Mouse (Mus musculus): ENCODE measurements around the gene Kcnj16. TPM values are rescaled to one million over a fixed set of nuclear protein-coding genes. Genes with fewer than 3 reads are reported as not detected.
A peak's percentile ranks its signal among the peaks of the same experiment; 100 is the strongest.

The Kcnj16 gene
- polyA plus RNA-seq, 1 experiment from 2014 or later: 1.8 TPM

GRCm38 (mm10) chr11:110985508-110985907 lies 17.7 kb downstream of the Kcnj16 start:
- Histone ChIP-seq H3K4me2 (ENCODE audit: low read length) (no peak overlapping the region), H3K27ac (ENCODE audit: low read length) (no peak overlapping the region), H3K4me3 (ENCODE audit: low read depth, low read length) (no peak overlapping the region), H3K9me3 (replicated peaks; ENCODE audit: control insufficient read depth, low read length, poor library complexity, severe bottlenecking) (no peaks in the 10 kb centered on the region), H3K27me3 (ENCODE audit: control insufficient read depth, insufficient read depth, low read depth, low read length) (no peaks in the 10 kb centered on the region), H3K9ac (ENCODE audit: low read depth, low read length) (no peak overlapping the region), H3K4me1 (ENCODE audit: control insufficient read depth, insufficient read depth, low read length) (no peaks in the 10 kb centered on the region), H3K36me3 (ENCODE audit: control insufficient read depth, insufficient read depth, low read length) (no peaks in the 10 kb centered on the region)
- no peak for ATAC-seq
- WGBS: 92% methylated on average over 1 of the region's 1 CpGs

DNA sequence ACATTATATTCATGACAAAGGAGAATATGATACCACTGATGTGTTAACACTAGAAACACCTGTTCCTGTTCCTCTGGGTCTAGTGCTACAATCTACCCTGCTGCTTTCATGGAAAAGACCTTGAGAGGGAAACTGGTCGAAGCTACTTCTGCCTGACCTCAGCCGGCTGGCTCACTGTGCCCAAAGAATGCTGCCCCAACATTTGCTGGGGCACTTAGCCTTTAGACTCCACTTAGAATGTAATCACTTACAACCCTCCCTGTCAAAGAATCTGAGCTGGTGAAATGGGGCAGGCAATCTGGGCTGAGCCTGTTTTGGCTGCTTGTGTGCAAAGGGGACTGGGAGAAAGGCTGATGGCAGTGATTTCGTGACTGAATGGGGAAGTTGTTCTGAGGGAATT lies 18.1 kb downstream of the Kcnj16 start:
- no peak for ATAC-seq
- Histone ChIP-seq H3K4me3 (ENCODE audit: low read depth, low read length) (no peak overlapping the region), H3K36me3 (ENCODE audit: control insufficient read depth, insufficient read depth, low read length) (no peaks in the 10 kb centered on the region), H3K27ac (ENCODE audit: low read length) (no peak overlapping the region), H3K9ac (ENCODE audit: low read depth, low read length) (no peak overlapping the region), H3K9me3 (replicated peaks; ENCODE audit: control insufficient read depth, low read length, poor library complexity, severe bottlenecking) (no peaks in the 10 kb centered on the region), H3K4me2 (ENCODE audit: low read length) (no peak overlapping the region), H3K4me1 (ENCODE audit: control insufficient read depth, insufficient read depth, low read length) (no peaks in the 10 kb centered on the region), H3K27me3 (ENCODE audit: control insufficient read depth, insufficient read depth, low read depth, low read length) (no peaks in the 10 kb centered on the region)
- 43% methylated on average over 3 of the region's 3 CpGs for WGBS

- 87% methylated on average over 4 of the region's 4 CpGs for WGBS
These were observed 25.8 kb downstream of the Kcnj16 start for GRCm38 (mm10) chr11:110993616-110994015.

GRCm38 (mm10) chr11:110997211-110997610 lies 29.4 kb downstream of the Kcnj16 start:
- Histone ChIP-seq H3K4me3 (ENCODE audit: low read depth, low read length) (no peak overlapping the region), H3K27ac (ENCODE audit: low read length) (0 out of 2 replicates have a peak overlapping the region, but pooled peaks have one; percentile 41), H3K4me2 (ENCODE audit: low read length) (no peak overlapping the region), H3K9ac (ENCODE audit: low read depth, low read length) (no peak overlapping the region), H3K9me3 (replicated peaks; ENCODE audit: control insufficient read depth, low read length, poor library complexity, severe bottlenecking) (no peaks in the 10 kb centered on the region), H3K4me1 (ENCODE audit: control insufficient read depth, insufficient read depth, low read length) (peaks cover 3% of the 10 kb centered on the region), H3K27me3 (ENCODE audit: control insufficient read depth, insufficient read depth, low read depth, low read length) (no peaks in the 10 kb centered on the region), H3K36me3 (ENCODE audit: control insufficient read depth, insufficient read depth, low read length) (no peaks in the 10 kb centered on the region)
- WGBS: 13% methylated on average over 9 of the region's 9 CpGs
- ATAC-seq: peak; percentile 54; the same call in 1 of the 2 replicates

More at GRCm38 (mm10) chr11:110993616-110994015, 25.8 kb downstream of the Kcnj16 start:
- H3K4me1 ChIP-seq (ENCODE audit: control insufficient read depth, insufficient read depth, low read length): peaks cover 3% of the 10 kb centered on the region
- H3K36me3 ChIP-seq (ENCODE audit: control insufficient read depth, insufficient read depth, low read length): no peaks in the 10 kb centered on the region
- H3K4me3 ChIP-seq (ENCODE audit: low read depth, low read length): no peak overlapping the region
- ATAC-seq: no peak
- H3K9me3 ChIP-seq (replicated peaks; ENCODE audit: control insufficient read depth, low read length, poor library complexity, severe bottlenecking): no peaks in the 10 kb centered on the region
- H3K9ac ChIP-seq (ENCODE audit: low read depth, low read length): no peak overlapping the region
- no peak overlapping the region for H3K4me2 ChIP-seq (ENCODE audit: low read length)
- no peak overlapping the region for H3K27ac ChIP-seq (ENCODE audit: low read length)
- no peaks in the 10 kb centered on the region for H3K27me3 ChIP-seq (ENCODE audit: control insufficient read depth, insufficient read depth, low read depth, low read length)

- Histone ChIP-seq H3K9ac (ENCODE audit: low read depth, low read length) (no peak overlapping the region), H3K27ac (ENCODE audit: low read length) (no peak overlapping the region), H3K9me3 (replicated peaks; ENCODE audit: control insufficient read depth, low read length, poor library complexity, severe bottlenecking) (no peaks in the 10 kb centered on the region), H3K4me2 (ENCODE audit: low read length) (no peak overlapping the region), H3K27me3 (ENCODE audit: control insufficient read depth, insufficient read depth, low read depth, low read length) (no peaks in the 10 kb centered on the region), H3K36me3 (ENCODE audit: control insufficient read depth, insufficient read depth, low read length) (no peaks in the 10 kb centered on the region), H3K4me3 (ENCODE audit: low read depth, low read length) (no peak overlapping the region), H3K4me1 (ENCODE audit: control insufficient read depth, insufficient read depth, low read length) (no peaks in the 10 kb centered on the region)
- ATAC-seq: no peak
- 71% methylated on average over 3 of the region's 3 CpGs for WGBS
These were observed 37.3 kb downstream of the Kcnj16 start for GRCm38 (mm10) chr11:111005103-111005502.

DNA sequence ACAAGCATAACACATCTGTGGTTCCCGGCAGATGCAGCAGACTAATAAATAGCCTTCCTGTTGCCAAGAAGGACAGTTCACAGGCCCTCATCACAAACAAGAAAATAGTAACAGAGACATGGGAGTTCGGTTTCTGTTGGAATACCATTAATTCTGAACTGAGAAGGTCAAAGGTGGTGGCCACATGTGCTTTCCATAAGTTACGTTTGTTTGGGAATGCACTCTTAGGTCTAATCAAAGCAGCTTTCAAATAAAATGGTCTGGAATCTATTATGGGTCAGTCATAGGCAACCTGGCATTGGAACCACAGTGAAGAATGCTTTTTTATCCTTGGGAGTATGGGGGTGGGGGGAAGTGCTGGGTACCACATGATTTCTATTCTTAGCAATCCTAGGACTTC lies 41.6 kb downstream of the Kcnj16 start:
- ATAC-seq: no peak
- H3K27ac ChIP-seq (ENCODE audit: low read length): no peak overlapping the region
- no peaks in the 10 kb centered on the region for H3K27me3 ChIP-seq (ENCODE audit: control insufficient read depth, insufficient read depth, low read depth, low read length)
- no peak overlapping the region for H3K4me3 ChIP-seq (ENCODE audit: low read depth, low read length)
- H3K9ac ChIP-seq (ENCODE audit: low read depth, low read length): no peak overlapping the region
- no peaks in the 10 kb centered on the region for H3K9me3 ChIP-seq (replicated peaks; ENCODE audit: control insufficient read depth, low read length, poor library complexity, severe bottlenecking)
- no peaks in the 10 kb centered on the region for H3K4me1 ChIP-seq (ENCODE audit: control insufficient read depth, insufficient read depth, low read length)
- H3K4me2 ChIP-seq (ENCODE audit: low read length): no peak overlapping the region
- WGBS: 84% methylated on average over 3 of the region's 3 CpGs
- H3K36me3 ChIP-seq (ENCODE audit: control insufficient read depth, insufficient read depth, low read length): no peaks in the 10 kb centered on the region

GRCm38 (mm10) chr11:111016206-111016605 lies 48.4 kb downstream of the Kcnj16 start:
- Histone ChIP-seq H3K4me1 (ENCODE audit: control insufficient read depth, insufficient read depth, low read length) (no peaks in the 10 kb centered on the region), H3K27me3 (ENCODE audit: control insufficient read depth, insufficient read depth, low read depth, low read length) (no peaks in the 10 kb centered on the region), H3K36me3 (ENCODE audit: control insufficient read depth, insufficient read depth, low read length) (no peaks in the 10 kb centered on the region), H3K9me3 (replicated peaks; ENCODE audit: control insufficient read depth, low read length, poor library complexity, severe bottlenecking) (no peaks in the 10 kb centered on the region), H3K4me2 (ENCODE audit: low read length) (no peak overlapping the region), H3K27ac (ENCODE audit: low read length) (no peak overlapping the region), H3K9ac (ENCODE audit: low read depth, low read length) (no peak overlapping the region), H3K4me3 (ENCODE audit: low read depth, low read length) (no peak overlapping the region)
- 99% methylated on average over 3 of the region's 3 CpGs for WGBS
- no peak for ATAC-seq

GRCm38 (mm10) chr11:111020211-111020610 lies 52.4 kb downstream of the Kcnj16 start:
- no peak for ATAC-seq
- H3K4me1 ChIP-seq (ENCODE audit: control insufficient read depth, insufficient read depth, low read length): 0 out of 2 replicates have a peak, but pooled peaks cover 2% of the 10 kb centered on the region
- H3K27me3 ChIP-seq (ENCODE audit: control insufficient read depth, insufficient read depth, low read depth, low read length): no peaks in the 10 kb centered on the region
- no peaks in the 10 kb centered on the region for H3K36me3 ChIP-seq (ENCODE audit: control insufficient read depth, insufficient read depth, low read length)
- no peak overlapping the region for H3K9ac ChIP-seq (ENCODE audit: low read depth, low read length)
- H3K4me3 ChIP-seq (ENCODE audit: low read depth, low read length): no peak overlapping the region
- H3K27ac ChIP-seq (ENCODE audit: low read length): no peak overlapping the region
- no peaks in the 10 kb centered on the region for H3K9me3 ChIP-seq (replicated peaks; ENCODE audit: control insufficient read depth, low read length, poor library complexity, severe bottlenecking)
- WGBS: 35% methylated on average over 2 of the region's 2 CpGs
- H3K4me2 ChIP-seq (ENCODE audit: low read length): no peak overlapping the region

DNA sequence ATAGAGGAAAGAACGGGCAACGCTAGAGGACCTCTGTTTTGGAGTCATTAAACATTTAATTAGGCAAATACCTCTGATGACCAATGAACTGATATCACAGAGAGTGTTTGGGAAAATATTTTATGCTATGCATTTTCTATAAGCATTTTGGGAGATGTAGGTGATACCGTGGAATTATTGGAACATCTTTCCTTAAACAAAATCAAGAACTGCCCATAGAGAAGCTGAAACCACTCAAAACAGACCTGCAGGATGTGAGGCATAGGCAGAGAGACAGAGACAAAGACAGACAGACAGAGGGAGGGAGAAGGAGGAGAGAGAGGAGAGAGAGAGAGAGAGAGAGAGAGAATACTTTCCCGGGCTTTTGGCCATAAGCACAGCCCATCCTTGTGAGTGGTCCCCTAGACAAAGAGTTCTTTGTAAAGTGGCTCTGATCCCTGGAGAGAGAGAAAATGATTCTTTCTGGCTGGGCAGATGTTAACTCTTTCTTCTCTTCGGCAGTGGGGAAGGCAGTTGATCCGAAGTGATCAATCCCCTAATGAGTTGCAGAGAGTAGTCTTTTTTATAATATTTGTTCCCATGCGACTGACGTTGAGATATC lies 54.9 kb downstream of the Kcnj16 start:
- H3K4me1 ChIP-seq (ENCODE audit: control insufficient read depth, insufficient read depth, low read length): 0 out of 2 replicates have a peak, but pooled peaks cover 2% of the 10 kb centered on the region
- 38% methylated on average over 8 of the region's 8 CpGs for WGBS
- H3K4me2 ChIP-seq (ENCODE audit: low read length): no peak overlapping the region
- ATAC-seq: no peak
- no peaks in the 10 kb centered on the region for H3K36me3 ChIP-seq (ENCODE audit: control insufficient read depth, insufficient read depth, low read length)
- no peaks in the 10 kb centered on the region for H3K9me3 ChIP-seq (replicated peaks; ENCODE audit: control insufficient read depth, low read length, poor library complexity, severe bottlenecking)
- no peaks in the 10 kb centered on the region for H3K27me3 ChIP-seq (ENCODE audit: control insufficient read depth, insufficient read depth, low read depth, low read length)
- no peak overlapping the region for H3K9ac ChIP-seq (ENCODE audit: low read depth, low read length)
- no peak overlapping the region for H3K27ac ChIP-seq (ENCODE audit: low read length)
- H3K4me3 ChIP-seq (ENCODE audit: low read depth, low read length): no peak overlapping the region

Measured in midbrain, embryonic 16.5 days (tissue).